Mouse (Mus musculus) hindbrain, embryonic 11.5 days (tissue): ENCODE measurements at regions not wholly inside any gene's neighbourhood (a gene's known extent, or its start where the extent isn't known, plus 50 kb on each side); places are given as distances from the start of the nearest gene placed in this dataset.

Source experiments
- ATAC-seq: fragments of 200-750 bp; cut with Nextera tagmentation; 2 replicates; pipeline ENCODE4 v1.8.0; 2017; ENCODE audit warnings: mild to moderate bottlenecking, moderate TSS enrichment, moderate library complexity; ENCODE audit not compliant: low FRiP score
- DNase-seq: peaks from one replicate; pipeline ENCODE4 v3.0.0-alpha.2; 2015; ENCODE audit warnings: low spot score
- H3K27ac ChIP-seq: fragments of 300-500 bp; sonication (generic); 2 replicates; pipeline ENCODE4 v1.5.1; 2014; ENCODE audit warnings: mild to moderate bottlenecking, low read depth, low read length
- H3K27me3 ChIP-seq: fragments of 300-500 bp; sonication (generic); 2 replicates; pipeline ENCODE4 v1.6.1; 2014; ENCODE audit warnings: mild to moderate bottlenecking, low read length, moderate library complexity, mixed read lengths; ENCODE audit not compliant: control insufficient read depth, insufficient read depth
- H3K36me3 ChIP-seq: fragments of 300-500 bp; sonication (generic); 2 replicates; pipeline ENCODE4 v1.6.1; 2014; ENCODE audit warnings: mild to moderate bottlenecking, low read length, moderate library complexity, mixed read lengths; ENCODE audit not compliant: control insufficient read depth, insufficient read depth
- H3K4me1 ChIP-seq: fragments of 300-500 bp; sonication (generic); replicated peaks from 2 replicates; pipeline ENCODE4 v1.6.1; 2014; ENCODE audit warnings: low read length, mixed read lengths; ENCODE audit not compliant: control insufficient read depth, insufficient read depth
- H3K4me2 ChIP-seq: fragments of 300-500 bp; sonication (generic); replicated peaks from 2 replicates; pipeline ENCODE4 v1.6.1; 2014; ENCODE audit warnings: mild to moderate bottlenecking, low read depth, low read length
- H3K4me3 ChIP-seq: fragments of 300-500 bp; sonication (generic); 2 replicates; pipeline ENCODE4 v1.5.1; 2014; ENCODE audit warnings: low read depth, low read length
- H3K9ac ChIP-seq: fragments of 300-500 bp; sonication (generic); 2 replicates; pipeline ENCODE4 v1.6.1; 2014; ENCODE audit warnings: low read depth, low read length
- H3K9me3 ChIP-seq: fragments of 300-500 bp; sonication (generic); 2 replicates; pipeline ENCODE4 v1.6.1; 2016; ENCODE audit warnings: low read length; ENCODE audit not compliant: control insufficient read depth
- WGBS: fragments of 180-500 bp; shearing (Covaris S2); extraction: QIAGEN DNeasy Blood & Tissue Kit; methylation state at CpG from one replicate; pipeline ENCODE4 v1.1.7; 2014; 5-methylcytosine and 5-hydroxymethylcytosine counted together

DNA sequence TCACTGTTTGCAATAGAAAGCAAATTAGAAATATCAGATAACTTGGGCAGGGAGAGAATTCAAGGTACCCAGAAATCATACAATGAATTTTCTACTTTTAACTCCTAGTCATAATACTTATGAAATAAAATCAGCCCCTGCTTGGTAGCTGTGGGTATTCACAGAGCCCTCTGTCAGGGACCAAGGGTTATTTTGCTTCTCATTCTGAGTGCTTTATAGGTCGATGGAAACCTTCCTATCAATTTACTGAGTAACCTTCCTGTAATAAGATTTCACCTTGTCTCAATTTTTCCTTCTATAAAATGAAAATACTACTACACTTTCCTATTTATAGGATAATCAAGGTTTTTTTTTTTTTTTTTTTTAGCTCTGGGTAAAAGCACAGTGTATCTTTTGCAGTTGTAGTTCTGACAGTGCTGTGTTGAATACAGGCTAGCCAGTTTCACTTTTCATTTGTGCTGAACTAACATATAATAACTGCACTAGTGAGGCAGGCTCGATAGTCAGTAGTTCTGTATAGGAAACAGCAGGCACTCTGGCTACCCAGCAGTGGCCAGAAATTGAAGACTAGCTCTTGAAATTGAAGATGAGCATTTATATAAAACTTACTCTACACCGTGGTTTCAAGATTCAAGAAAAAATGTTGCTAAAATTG lies 94.4 kb upstream of the Mdfic start:
- H3K4me3 ChIP-seq = no peak overlapping the region
- no peak overlapping the region for H3K27ac ChIP-seq
- H3K4me1 ChIP-seq = no peaks in the 10 kb centered on the region
- no peak overlapping the region for H3K9ac ChIP-seq
- no peaks in the 10 kb centered on the region for H3K27me3 ChIP-seq
- no peak overlapping the region for H3K4me2 ChIP-seq
- DNase-seq (no peak), ATAC-seq (no peak)
- WGBS = 84% methylated on average over 3 of the region's 3 CpGs
- no peaks in the 10 kb centered on the region for H3K9me3 ChIP-seq
- H3K36me3 ChIP-seq = no peaks in the 10 kb centered on the region

DNA sequence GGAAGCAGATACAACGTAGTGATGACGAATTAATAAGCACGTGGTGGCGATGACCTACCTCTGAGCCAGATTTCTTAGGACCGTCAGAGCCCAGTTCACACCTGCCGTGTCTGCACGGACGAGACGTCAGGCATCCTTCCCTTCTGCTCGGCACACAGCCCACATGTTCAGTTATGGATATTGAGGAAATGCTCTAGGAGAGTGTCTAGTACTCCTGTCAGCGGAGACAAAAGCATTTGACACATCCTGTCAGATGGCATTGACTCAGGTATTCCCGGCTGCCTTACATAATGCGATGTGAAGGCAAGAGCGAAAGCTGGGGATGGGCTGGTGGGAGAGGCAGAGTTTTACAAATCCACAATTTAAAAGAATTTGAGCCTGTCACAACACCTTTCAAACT lies 81.9 kb upstream of the Mdfic start:
- WGBS = 76% methylated on average over 14 of the region's 14 CpGs

DNA sequence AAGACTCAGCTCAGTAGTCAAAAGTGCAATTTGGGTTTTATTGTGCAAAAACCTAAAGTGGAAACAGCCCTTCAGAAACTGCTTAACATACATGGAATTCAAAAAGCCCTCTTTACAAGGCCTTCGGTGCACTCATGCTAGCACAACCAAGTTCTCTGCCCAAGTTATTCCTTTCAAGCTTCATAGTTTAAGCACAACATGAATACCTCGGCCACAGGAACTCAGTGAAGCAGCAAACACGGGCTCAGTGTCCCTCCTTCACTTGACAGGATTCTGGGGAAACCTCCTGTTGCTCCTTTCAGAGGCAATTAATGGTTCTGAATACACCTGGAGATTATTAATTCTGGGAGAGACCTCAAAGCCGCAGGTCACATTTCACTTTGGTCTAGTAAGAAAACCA lies 81.1 kb upstream of the Mdfic start:
- 0 out of 2 replicates have a peak, but pooled peaks have one; percentile 43 for ATAC-seq
- H3K9ac ChIP-seq = no peak overlapping the region
- H3K27ac ChIP-seq = no peak overlapping the region
- no peaks in the 10 kb centered on the region for H3K9me3 ChIP-seq
- H3K4me3 ChIP-seq = no peak overlapping the region
- 6% methylated on average over 4 of the region's 4 CpGs for WGBS
- 0 out of 2 replicates have a peak, but pooled peaks cover 2% of the 10 kb centered on the region for H3K4me1 ChIP-seq
- no peak overlapping the region for H3K4me2 ChIP-seq
- no peaks in the 10 kb centered on the region for H3K27me3 ChIP-seq
- H3K36me3 ChIP-seq = no peaks in the 10 kb centered on the region
- no peak for DNase-seq

More for the DNA sequence above, 81.9 kb upstream of the Mdfic start:
- H3K36me3 ChIP-seq = no peaks in the 10 kb centered on the region
- no peak overlapping the region for H3K9ac ChIP-seq
- 0 out of 2 replicates have a peak, but pooled peaks cover 2% of the 10 kb centered on the region for H3K4me1 ChIP-seq
- no peak for DNase-seq
- H3K4me3 ChIP-seq = no peak overlapping the region
- no peaks in the 10 kb centered on the region for H3K9me3 ChIP-seq
- no peaks in the 10 kb centered on the region for H3K27me3 ChIP-seq
- ATAC-seq = peak; percentile 33; the same call in 1 of the 2 replicates
- no peak overlapping the region for H3K27ac ChIP-seq
- H3K4me2 ChIP-seq = no peak overlapping the region

DNA sequence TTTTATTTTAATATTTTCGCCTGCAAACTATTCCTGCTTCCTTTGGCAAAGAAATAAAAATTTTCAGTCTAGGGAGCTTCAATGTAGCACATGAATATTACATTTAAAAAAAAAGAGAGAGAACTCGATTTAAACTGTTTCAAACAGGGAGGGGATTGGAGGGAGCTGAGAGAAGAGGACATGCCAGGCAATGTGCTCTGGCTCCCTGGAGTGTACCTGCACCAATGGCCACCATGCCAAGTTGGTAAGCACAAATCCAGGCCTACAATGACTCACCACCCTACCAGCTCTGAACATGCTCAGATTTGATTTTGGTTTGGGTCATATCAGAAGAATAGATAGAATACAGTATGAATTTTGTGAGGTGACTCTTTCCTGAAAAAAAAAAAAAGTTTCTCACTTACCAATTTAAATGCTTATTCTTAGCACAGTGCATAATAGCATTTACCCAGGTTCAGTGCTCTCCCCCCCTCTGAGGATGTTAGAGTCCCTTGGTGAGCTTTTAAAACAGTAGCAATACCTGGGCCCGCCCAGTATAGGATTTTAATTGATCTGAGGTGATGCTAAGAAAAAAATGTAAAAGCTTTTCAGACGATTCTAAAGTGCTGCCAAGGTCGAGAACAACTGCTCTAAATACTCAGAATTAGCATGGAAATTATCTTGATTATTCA lies 80.5 kb upstream of the Mdfic start:
- no peak for DNase-seq
- Histone ChIP-seq H3K36me3 (no peaks in the 10 kb centered on the region), H3K9me3 (no peaks in the 10 kb centered on the region), H3K27ac (no peak overlapping the region), H3K4me1 (0 out of 2 replicates have a peak, but pooled peaks cover 2% of the 10 kb centered on the region), H3K4me3 (no peak overlapping the region), H3K9ac (no peak overlapping the region), H3K27me3 (no peaks in the 10 kb centered on the region), H3K4me2 (no peak overlapping the region)
- peak; percentile 61; the same call in 1 of the 2 replicates for ATAC-seq
- 28% methylated on average over 5 of the region's 5 CpGs for WGBS

DNA sequence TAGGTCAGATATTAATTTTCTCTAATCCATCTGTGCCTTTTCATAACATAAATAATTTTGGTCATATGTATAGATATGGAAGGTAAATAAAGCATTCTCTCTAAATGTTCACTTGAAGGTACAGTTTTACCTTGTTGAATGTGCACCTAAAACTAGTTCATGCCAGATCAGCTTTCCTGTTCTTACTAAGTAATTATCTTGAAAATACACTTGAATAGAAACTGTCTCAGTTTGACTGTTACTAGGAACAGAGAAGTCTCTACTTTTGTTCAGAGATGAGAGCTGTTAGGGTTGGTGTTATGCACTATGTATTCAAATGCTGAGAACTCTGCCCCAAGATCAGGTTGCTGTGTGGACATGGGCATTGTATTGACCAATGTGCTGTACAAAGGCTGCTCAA lies 76.2 kb upstream of the Mdfic start:
- H3K9me3 ChIP-seq = no peaks in the 10 kb centered on the region
- 0 out of 2 replicates have a peak, but pooled peaks cover 2% of the 10 kb centered on the region for H3K4me1 ChIP-seq

DNA sequence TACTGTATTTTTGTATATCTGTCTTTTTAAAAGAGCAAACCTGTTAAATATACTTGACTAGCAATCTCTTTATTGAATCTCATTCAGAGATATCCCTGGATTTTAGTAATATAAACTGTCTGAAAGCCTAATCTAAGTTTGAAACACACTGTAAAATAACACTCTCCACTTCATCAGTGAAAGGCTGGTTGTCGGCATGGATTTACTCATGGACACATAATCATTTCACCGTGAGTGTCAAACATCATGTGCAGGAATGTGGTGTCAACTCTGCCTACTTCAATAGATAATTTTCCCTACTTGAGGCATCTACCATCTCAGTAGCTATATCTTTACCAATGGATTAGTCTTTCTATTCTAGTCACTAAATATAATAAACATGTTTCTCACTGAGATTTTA lies 73.0 kb upstream of the Mdfic start:
- no peaks in the 10 kb centered on the region for H3K36me3 ChIP-seq
- H3K4me1 ChIP-seq = no peaks in the 10 kb centered on the region
- no peaks in the 10 kb centered on the region for H3K9me3 ChIP-seq
- ATAC-seq (no peak), DNase-seq (no peak)
- no peaks in the 10 kb centered on the region for H3K27me3 ChIP-seq
- 94% methylated on average over 2 of the region's 2 CpGs for WGBS
- H3K4me2 ChIP-seq = no peak overlapping the region
- no peak overlapping the region for H3K9ac ChIP-seq
- no peak overlapping the region for H3K27ac ChIP-seq
- no peak overlapping the region for H3K4me3 ChIP-seq

More for the DNA sequence above, 76.2 kb upstream of the Mdfic start:
- no peak for DNase-seq
- ATAC-seq = no peak
- Histone ChIP-seq H3K9ac (no peak overlapping the region), H3K4me2 (no peak overlapping the region), H3K36me3 (no peaks in the 10 kb centered on the region), H3K27ac (no peak overlapping the region), H3K4me3 (no peak overlapping the region), H3K27me3 (no peaks in the 10 kb centered on the region)
